Mouse (Mus musculus): Measurements from ENCODE around the gene Palb2. TPM values are rescaled to one million over a fixed set of nuclear protein-coding genes. Genes with fewer than 3 reads are reported as not detected.

The Palb2 gene
- polyA plus RNA-seq (2015; fragmentation: Nextera tagmentation; extraction: Ambion mirVana), result 14.7 and 16.2 TPM in 2 replicates

DNA sequence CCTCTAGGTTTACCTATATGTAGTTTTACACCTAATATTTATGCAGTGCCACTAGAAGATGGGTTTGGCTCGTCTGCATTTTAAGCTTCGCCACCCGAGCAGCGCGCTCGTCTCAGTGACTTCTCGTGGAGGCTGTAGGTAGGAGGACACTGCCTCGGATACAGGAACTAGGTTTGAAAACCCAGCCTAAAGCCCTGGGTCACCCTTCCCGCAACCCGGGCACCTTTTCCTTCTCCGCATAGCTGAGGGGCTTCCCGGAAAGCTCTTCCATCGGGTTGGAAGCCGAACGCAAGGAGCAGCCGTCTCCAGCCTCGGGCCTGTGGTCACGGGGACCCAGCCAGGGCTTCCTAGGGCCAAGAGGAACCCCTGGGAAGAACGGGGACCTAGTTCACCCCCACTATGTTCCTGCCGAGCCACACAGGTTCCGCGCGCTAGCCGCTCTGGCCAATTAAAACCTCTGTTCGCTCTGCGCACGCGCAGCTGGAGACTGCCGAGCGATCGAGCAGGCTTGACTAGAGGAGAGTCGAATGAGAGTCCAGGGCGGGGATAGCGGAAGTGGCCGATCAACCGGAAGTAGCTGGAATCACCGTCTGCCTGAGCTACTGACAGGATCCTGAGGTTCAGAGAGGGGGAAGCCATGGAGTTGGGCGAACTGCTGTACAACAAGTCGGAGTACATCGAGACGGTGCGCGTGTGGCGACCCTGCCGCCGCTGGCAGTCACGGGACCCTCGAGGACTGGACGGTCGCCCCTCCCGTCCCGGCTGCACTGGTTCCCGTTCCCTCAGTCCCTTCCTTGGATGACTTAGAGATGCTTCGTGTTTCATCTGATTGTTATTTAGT, at the start of gene Palb2, which contains the start of gene Dctn5:
Gene Palb2 (minus strand): TSS at position 489 of the 841 bp plus-strand sequence.
Gene Dctn5 (plus strand): TSS at position 545 of the 841 bp plus-strand sequence.
- WGBS, result under 1% methylated on average over 54 of the region's 54 CpGs
- Histone ChIP-seq H3K4me3 (peak within 1 kb of the TSS; percentile 93), H3K4me2 (peak within 1 kb of the TSS; percentile 81), H3K4me1 (peaks cover 9% of the 10 kb centered on the region), H3K9me3 (no peaks in the 10 kb centered on the region), H3K27ac (peak within 1 kb of the TSS; percentile 80), H3K27me3 (no peaks in the 10 kb centered on the region), H3K9ac (peak within 1 kb of the TSS; percentile 91), H3K36me3 (peaks cover 42% of the 10 kb centered on the region)
- ATAC-seq (ENCODE audit: insufficient number of reproducible peaks, insufficient read depth, low FRiP score, low TSS enrichment, low read depth), result peak; percentile 96

DNA sequence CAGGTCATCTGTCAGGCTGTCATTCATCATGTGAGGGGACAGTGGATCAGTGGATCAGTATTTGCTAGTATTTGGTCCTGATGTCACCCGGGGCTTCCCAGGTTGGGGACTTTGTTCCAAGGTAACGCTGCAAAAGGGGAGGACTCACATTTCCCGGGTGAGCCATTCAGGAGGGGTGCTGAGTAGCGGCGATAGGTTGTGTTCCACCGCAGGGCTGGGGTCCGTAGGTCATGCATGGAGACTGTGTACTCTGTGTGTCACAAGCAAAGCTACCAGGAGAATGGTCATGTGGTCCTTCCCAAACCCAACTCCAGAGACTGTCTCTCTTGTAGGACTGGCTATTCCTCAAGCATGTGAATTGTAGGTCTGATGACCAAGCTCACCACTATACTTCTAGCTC, 47.9 kb upstream of the Palb2 start:
- Histone ChIP-seq H3K27ac (no peak overlapping the region), H3K9ac (no peak overlapping the region), H3K4me3 (no peak overlapping the region), H3K9me3 (no peaks in the 10 kb centered on the region), H3K27me3 (no peaks in the 10 kb centered on the region), H3K4me2 (no peak overlapping the region), H3K36me3 (no peaks in the 10 kb centered on the region), H3K4me1 (0 out of 2 replicates have a peak, but pooled peaks cover 3% of the 10 kb centered on the region)
- WGBS, result 87% methylated on average over 7 of the region's 7 CpGs
- ATAC-seq (ENCODE audit: insufficient number of reproducible peaks, insufficient read depth, low FRiP score, low TSS enrichment, low read depth), result no peak

DNA sequence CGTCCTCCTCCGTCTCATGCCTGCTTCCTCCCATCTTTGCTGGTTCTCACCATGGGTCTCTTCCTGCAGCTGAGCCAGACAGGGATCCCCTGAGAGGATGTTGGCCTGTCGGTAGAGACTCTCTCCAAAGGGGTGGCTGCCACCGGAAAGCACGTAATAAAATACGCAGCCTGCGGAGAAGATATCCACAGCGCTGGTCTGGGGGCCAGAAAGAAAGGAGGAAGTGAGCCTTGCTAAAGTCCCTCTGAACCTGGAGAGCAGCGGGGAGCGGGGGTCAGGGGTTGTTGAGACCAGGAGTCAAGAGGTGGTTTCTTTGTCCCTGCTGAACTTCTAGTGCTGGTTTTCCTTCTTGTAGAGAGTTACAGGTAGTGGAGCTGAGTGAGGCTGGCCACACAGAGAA, 38.8 kb upstream of the Palb2 start:
- Histone ChIP-seq H3K4me3 (no peak overlapping the region), H3K4me2 (no peak overlapping the region), H3K4me1 (no peaks in the 10 kb centered on the region), H3K36me3 (peaks cover 38% of the 10 kb centered on the region), H3K27ac (no peak overlapping the region), H3K9me3 (no peaks in the 10 kb centered on the region), H3K27me3 (no peaks in the 10 kb centered on the region), H3K9ac (no peak overlapping the region)
- ATAC-seq (ENCODE audit: insufficient number of reproducible peaks, insufficient read depth, low FRiP score, low TSS enrichment, low read depth), result no peak
- WGBS, result 70% methylated on average over 10 of the region's 10 CpGs

DNA sequence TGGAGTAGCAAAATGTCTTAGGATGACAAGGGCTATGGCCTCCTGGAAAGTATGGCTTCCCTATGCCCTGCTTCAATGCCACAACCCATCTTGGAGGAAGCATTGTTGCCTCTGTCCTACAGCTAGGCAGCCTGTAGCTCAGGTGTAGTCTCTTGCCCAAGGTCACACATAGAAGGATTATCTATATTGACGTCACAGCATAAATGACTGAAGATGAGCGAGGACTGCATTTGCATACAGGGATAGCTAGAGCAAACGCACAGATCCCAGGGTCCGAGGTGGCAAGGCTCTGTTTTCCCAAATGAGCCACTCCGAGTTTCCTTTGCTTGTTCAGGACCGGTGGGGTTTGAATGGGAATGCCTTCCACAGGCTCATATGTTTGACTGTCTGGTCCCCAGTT, 37.9 kb upstream of the Palb2 start:
- Histone ChIP-seq H3K9me3 (no peaks in the 10 kb centered on the region), H3K27me3 (no peaks in the 10 kb centered on the region), H3K4me3 (no peak overlapping the region), H3K36me3 (peaks cover 47% of the 10 kb centered on the region), H3K27ac (no peak overlapping the region), H3K4me2 (no peak overlapping the region), H3K4me1 (no peaks in the 10 kb centered on the region), H3K9ac (no peak overlapping the region)
- ATAC-seq (ENCODE audit: insufficient number of reproducible peaks, insufficient read depth, low FRiP score, low TSS enrichment, low read depth), result no peak
- WGBS, result 85% methylated on average over 6 of the region's 6 CpGs

DNA sequence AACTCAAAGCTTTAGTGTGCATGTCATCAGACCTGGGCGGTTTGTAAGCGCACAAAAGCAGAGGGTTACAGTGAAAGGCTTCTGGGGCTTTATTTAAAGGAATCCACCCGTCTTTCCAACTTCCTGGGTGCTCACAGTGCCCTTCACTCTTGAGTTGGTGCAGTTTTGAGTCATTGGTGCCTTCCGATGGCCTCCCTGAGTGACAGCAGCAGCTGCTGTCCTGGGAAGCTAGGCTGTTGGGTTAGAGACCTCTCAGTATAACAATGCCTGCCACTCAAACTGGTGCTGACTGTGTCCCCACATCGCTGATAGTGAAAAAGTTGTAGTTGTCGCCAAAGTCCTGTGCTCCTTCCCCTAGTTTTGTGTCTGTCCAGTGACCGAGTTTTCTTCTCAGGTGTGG, 34.4 kb upstream of the Palb2 start:
- no peaks in the 10 kb centered on the region for H3K9me3 ChIP-seq
- H3K9ac ChIP-seq, result no peak overlapping the region
- WGBS, result 86% methylated on average over 7 of the region's 7 CpGs
- no peak overlapping the region for H3K4me3 ChIP-seq
- H3K4me2 ChIP-seq, result no peak overlapping the region
- H3K27ac ChIP-seq, result no peak overlapping the region
- no peaks in the 10 kb centered on the region for H3K27me3 ChIP-seq
- peaks cover 75% of the 10 kb centered on the region for H3K36me3 ChIP-seq
- H3K4me1 ChIP-seq, result no peaks in the 10 kb centered on the region
- ATAC-seq (ENCODE audit: insufficient number of reproducible peaks, insufficient read depth, low FRiP score, low TSS enrichment, low read depth), result no peak

DNA sequence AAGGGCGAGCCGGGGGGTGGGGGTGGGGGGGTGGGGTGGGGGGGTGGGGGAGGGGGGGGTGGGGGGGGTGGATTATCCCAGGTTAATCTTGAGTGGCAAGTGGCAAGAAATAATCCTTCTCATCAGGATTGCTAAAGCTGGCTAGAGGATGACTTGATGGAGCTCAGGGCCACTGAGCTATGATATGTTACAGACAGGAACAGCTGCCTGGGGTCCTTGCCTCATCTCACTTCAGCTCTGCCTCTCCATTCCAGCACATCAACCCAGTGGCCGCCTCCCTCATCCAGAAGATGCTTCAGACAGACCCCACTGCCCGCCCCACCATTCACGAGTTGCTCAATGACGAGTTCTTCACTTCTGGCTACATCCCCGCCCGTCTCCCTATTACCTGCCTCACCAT, 31.0 kb upstream of the Palb2 start:
- H3K4me3 ChIP-seq, result no peak overlapping the region
- no peak overlapping the region for H3K4me2 ChIP-seq
- ATAC-seq (ENCODE audit: insufficient number of reproducible peaks, insufficient read depth, low FRiP score, low TSS enrichment, low read depth), result no peak
- H3K27me3 ChIP-seq, result no peaks in the 10 kb centered on the region
- no peak overlapping the region for H3K9ac ChIP-seq
- 86% methylated on average over 8 of the region's 8 CpGs for WGBS
- H3K27ac ChIP-seq, result no peak overlapping the region
- H3K36me3 ChIP-seq, result peaks cover 68% of the 10 kb centered on the region
- no peaks in the 10 kb centered on the region for H3K9me3 ChIP-seq
- H3K4me1 ChIP-seq, result peaks cover 26% of the 10 kb centered on the region

DNA sequence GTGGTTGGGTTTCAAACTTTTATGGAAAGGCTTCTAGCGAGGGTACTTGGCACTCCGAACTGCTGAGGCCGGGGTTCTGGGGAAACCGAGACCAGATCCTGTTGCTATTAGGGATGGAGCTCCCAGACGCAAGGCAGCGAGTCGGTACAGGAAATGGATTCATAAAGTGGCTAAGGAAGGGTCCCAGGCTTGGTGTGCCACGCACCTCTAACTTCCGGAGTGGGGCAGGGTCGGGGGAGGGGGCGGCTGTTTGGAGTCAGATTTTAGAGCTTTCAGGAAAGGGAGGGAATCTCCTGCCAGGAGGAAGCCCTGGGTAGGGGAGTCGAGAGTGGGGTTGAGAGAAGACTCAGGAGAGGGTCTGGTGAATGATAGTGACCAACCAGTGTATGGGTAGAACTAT, 27.3 kb upstream of the Palb2 start:
- Histone ChIP-seq H3K4me2 (peak overlapping the region; percentile 86), H3K4me3 (peak overlapping the region; percentile 81), H3K9me3 (no peaks in the 10 kb centered on the region), H3K27ac (peak overlapping the region; percentile 85), H3K27me3 (no peaks in the 10 kb centered on the region), H3K4me1 (peaks cover 40% of the 10 kb centered on the region), H3K36me3 (peaks cover 33% of the 10 kb centered on the region), H3K9ac (peak overlapping the region; percentile 82)
- under 1% methylated on average over 12 of the region's 12 CpGs for WGBS
- ATAC-seq (ENCODE audit: insufficient number of reproducible peaks, insufficient read depth, low FRiP score, low TSS enrichment, low read depth), result no peak

DNA sequence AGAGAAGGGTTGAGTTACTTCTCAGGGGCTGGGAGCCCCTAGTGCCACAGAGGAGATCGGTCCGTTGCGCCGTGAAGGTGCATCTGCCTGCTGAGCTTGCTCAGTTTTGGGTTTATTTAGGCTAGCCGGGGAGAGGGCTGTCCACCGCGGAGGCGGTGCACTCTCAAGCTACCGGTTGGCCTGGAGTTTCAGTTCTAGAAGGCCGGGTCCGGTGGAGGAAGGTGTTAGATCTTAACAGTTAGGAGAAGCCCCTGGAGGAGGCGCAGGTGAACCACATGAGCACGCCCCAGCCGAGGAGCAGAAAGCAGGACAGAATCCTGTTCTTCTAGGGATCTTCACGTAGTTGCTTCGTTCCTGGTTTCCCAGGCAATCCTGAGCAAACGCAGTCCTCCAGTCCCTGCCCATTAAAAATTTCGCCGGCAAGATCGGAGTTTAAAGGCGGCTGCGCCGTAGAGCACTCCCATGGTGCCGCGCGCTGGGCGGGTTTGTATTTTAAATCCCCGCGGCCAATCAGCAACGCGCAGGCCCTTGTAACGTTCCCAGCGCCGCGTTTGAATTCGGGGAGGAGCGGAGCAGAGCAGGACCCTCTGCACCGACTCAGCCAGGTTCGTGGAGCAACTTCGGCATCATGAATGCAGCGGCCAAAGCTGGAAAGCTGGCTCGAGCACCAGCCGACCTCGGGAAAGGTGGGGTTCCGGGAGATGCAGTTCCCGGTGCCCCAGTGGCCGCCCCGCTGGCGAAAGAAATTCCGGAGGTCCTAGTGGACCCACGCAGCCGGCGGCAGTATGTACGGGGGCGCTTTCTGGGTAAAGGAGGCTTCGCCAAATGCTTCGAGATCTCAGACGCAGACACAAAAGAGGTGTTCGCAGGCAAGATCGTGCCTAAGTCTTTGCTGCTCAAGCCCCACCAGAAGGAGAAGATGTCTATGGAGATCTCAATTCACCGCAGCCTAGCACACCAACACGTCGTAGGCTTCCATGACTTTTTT, 26.4 kb upstream of the Palb2 start, which contains the start of gene Plk1:
Gene Plk1 (plus strand): TSS at position 525 of the 988 bp plus-strand sequence.
- no peaks in the 10 kb centered on the region for H3K27me3 ChIP-seq
- H3K9ac ChIP-seq, result peak within 1 kb of the TSS; percentile 82
- H3K9me3 ChIP-seq, result no peaks in the 10 kb centered on the region
- under 1% methylated on average over 63 of the region's 63 CpGs for WGBS
- peaks cover 40% of the 10 kb centered on the region for H3K4me1 ChIP-seq
- H3K4me2 ChIP-seq, result peak within 1 kb of the TSS; percentile 86
- peak within 1 kb of the TSS; percentile 81 for H3K4me3 ChIP-seq
- peaks cover 26% of the 10 kb centered on the region for H3K36me3 ChIP-seq
- ATAC-seq (ENCODE audit: insufficient number of reproducible peaks, insufficient read depth, low FRiP score, low TSS enrichment, low read depth), result peak; percentile 78
- H3K27ac ChIP-seq, result peak within 1 kb of the TSS; percentile 85

DNA sequence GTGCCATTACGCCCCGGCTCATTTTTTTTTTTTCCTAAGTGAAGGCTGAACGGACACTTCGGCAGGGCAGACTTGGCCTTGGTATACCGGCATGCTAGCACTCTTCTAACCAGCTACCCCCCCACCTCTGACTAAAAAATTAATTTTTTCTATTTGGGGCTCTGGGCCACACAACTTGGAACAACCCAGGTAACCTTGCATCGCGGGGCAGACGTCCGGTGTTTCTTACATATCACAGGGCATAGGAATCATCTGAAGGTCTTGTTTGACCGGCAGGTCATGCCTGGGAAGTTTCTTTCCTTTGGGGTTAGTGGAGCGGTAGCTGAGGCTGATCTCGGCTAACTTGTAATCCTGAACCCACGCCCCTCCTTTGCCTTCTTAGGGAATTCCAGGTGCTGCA, 25.7 kb upstream of the Palb2 start:
- H3K4me3 ChIP-seq, result peak overlapping the region; percentile 81
- peak overlapping the region; percentile 85 for H3K27ac ChIP-seq
- no peaks in the 10 kb centered on the region for H3K27me3 ChIP-seq
- no peaks in the 10 kb centered on the region for H3K9me3 ChIP-seq
- ATAC-seq (ENCODE audit: insufficient number of reproducible peaks, insufficient read depth, low FRiP score, low TSS enrichment, low read depth), result 0 out of 2 replicates have a peak, but pooled peaks have one; percentile 2
- peaks cover 40% of the 10 kb centered on the region for H3K4me1 ChIP-seq
- H3K4me2 ChIP-seq, result peak overlapping the region; percentile 86
- H3K36me3 ChIP-seq, result peaks cover 21% of the 10 kb centered on the region
- 5% methylated on average over 13 of the region's 13 CpGs for WGBS
- H3K9ac ChIP-seq, result peak overlapping the region; percentile 82

DNA sequence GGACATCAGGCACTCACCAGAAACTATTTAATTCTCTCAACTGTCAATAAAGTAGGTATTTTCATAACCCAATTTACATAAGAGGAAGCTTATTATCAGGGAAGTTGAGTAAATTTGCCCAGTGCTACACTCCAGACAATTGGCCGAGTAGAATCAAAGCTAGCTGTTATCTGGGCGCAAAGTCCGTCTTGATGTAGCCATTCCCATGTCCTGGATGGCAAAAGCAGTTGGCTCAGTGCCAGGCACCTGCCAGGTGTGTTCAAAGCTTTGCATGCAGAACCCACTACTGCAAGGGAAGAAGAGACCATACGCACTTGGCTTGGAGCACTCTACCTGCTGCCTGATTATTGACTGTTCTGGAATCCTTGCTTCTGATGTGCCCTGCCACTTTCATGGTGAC, 19.7 kb upstream of the Palb2 start:
- no peak for ATAC-seq (ENCODE audit: insufficient number of reproducible peaks, insufficient read depth, low FRiP score, low TSS enrichment, low read depth)
- peaks cover 24% of the 10 kb centered on the region for H3K36me3 ChIP-seq
- H3K4me1 ChIP-seq, result peaks cover 3% of the 10 kb centered on the region; the same call in 1 of the 2 replicates
- H3K27ac ChIP-seq, result no peak overlapping the region
- 85% methylated on average over 4 of the region's 4 CpGs for WGBS
- H3K27me3 ChIP-seq, result no peaks in the 10 kb centered on the region
- H3K4me2 ChIP-seq, result no peak overlapping the region
- no peak overlapping the region for H3K4me3 ChIP-seq
- no peak overlapping the region for H3K9ac ChIP-seq
- H3K9me3 ChIP-seq, result no peaks in the 10 kb centered on the region

DNA sequence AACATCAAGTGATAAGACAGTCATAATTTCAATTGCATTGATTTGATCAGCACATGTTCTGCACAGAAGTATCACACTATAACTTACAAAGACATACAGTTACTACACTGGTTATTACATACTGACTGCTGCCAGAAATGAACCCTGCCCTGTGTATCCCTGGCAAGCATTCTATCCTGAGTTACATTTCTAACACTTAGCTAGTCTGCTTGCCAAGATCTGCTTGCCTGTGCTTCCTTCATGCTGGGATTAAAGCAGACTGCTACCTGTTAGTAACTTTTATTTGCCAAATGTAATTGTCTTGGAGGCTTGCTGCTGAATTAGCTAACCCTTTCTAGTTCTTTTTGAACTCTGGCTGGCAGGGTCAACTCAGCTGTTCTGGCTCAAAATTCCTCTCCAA, 8.2 kb upstream of the Palb2 start:
- H3K9ac ChIP-seq, result no peak overlapping the region
- no peaks in the 10 kb centered on the region for H3K27me3 ChIP-seq
- H3K36me3 ChIP-seq, result peaks cover 95% of the 10 kb centered on the region
- no peak overlapping the region for H3K4me3 ChIP-seq
- no peaks in the 10 kb centered on the region for H3K4me1 ChIP-seq
- no peaks in the 10 kb centered on the region for H3K9me3 ChIP-seq
- no peak overlapping the region for H3K4me2 ChIP-seq
- ATAC-seq (ENCODE audit: insufficient number of reproducible peaks, insufficient read depth, low FRiP score, low TSS enrichment, low read depth), result no peak
- no peak overlapping the region for H3K27ac ChIP-seq

Data from embryonic facial prominence, embryonic 13.5 days (tissue).